Mouse (Mus musculus) heart, postnatal 10 days (tissue): Measurements from ENCODE around the gene Aurkb. TPM values are rescaled to one million over a fixed set of nuclear protein-coding genes. Genes with fewer than 3 reads are reported as not detected.
"Not testable (repeated sequence)": the region's sequence is repeated elsewhere in the genome, so short reads cannot be mapped to it uniquely, and the experiment has no call there.

Experiments used
- DNase-seq, 2 experiments: peaks; one replicate each; pipeline ENCODE4 v3.0.0; 2021
- intact Hi-C: fragments of 180-260 bp; cut with DNase I; formaldehyde crosslinking; loops from one replicate; pipeline ENCODE4 v1.15.1; 2025
- total RNA-seq, 2 experiments: library from RNA; stranded (reverse); gene quantifications; 2 replicates each; pipeline ENCODE4 v1.2.3; 2021

Gene Aurkb
- total RNA-seq, 2 experiments from 2014 or later, result 11.6 to 15.4 TPM

DNA sequence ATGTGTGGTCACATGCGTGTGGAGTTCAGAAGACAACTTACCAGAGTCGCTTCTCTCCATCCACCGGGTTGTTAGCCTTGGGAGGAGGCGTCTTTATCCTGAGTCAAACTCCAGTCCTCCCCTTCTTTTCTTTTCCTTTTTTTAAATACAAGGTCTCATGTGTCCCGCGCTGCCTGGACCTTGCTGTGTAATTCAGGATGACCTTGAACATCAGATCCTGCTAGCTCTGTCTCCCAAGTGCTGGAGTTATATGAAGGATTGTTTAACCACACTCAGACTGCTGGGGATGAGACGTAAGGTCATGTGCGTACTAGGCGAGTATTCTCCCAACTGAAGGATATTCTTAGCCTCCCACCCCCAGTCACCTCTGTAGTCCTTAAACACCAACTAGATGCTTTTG is 31.9 kb downstream of the Aurkb start:
- intact Hi-C loops, result no loop called here

DNA sequence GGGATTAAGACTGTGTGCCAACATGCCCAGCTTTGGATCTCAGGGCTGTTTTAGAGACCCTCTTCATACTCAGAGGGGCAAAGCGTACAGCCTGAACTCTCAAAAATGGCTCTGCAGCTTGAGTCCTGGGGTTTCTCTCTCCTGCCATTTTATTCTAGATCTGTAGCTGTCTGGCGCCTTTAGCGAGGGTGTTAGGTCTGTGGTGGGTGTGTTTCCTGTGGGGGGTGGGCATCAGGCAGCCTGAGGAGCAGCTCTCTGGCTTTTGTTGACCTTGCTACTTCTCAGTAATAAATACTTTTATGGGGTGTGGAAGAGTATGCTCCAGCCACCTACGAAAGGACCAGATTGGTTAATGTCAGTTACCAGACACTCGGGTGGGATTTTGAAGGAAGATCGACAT is 32.6 kb downstream of the Aurkb start:
- DNase-seq, result no peak
- intact Hi-C loops, result no loop called here

More for the DNA sequence above, 31.9 kb downstream of the Aurkb start:
- DNase-seq, result no peak

DNA sequence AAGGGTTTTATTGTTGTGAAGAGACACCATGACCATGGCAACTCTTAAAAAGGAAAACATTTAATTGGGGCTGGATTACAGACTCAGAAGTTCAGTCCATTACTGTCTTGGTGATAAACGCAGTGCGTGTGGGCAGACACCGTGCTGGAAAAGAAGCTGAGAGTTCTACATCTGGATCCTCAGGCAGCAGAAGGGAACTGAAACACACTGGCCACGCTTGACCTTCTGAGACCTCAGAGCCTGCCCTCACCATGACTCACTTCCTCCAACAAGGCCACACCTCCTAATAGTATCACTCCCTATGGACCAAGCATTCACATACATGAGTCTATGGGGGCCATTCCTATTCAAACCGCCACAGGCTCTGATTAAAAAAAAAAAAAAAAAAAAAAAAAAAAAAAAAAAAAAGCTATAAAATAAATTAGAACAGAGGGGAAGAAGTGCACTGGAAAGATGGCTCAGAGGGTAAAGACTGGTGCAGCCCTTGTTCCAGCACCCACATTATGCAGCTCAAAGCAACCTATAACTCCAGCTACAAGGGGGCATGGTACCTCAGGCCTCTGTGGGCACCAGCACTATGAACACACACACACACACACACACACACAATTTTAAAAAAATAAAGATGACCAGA is 33.5 kb downstream of the Aurkb start:
- DNase-seq, result peak; percentile 35 to 39
- intact Hi-C loops, result no loop called here

- DNase-seq, result no peak
- intact Hi-C loops, result no loop called here
These were observed 34.8 kb downstream of the Aurkb start for GRCm38 (mm10) chr11:69080102-69080854.

DNA sequence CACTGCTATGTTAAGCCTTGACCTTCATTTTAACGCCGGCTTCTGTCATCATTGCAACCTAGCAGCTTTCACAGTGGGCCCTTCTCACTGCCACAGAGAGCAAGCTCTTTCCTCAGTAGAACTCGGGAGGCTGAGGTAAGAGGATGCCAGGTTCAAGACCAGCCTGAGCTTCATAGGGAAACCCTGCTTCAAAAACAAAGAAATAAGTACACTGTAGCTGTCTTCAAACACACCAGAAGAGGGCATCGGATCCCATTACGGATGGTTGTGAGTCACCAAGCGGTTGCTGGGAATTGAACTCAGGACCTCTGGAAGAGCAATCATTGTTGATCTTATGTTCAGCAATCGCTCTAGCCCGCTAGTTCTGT is 35.4 kb downstream of the Aurkb start:
- intact Hi-C loops, result no loop called here
- DNase-seq, result no peak

GRCm38 (mm10) chr11:69081613-69082012 is 36.2 kb downstream of the Aurkb start:
- intact Hi-C loops, result no loop called here
- no peak for DNase-seq

DNA sequence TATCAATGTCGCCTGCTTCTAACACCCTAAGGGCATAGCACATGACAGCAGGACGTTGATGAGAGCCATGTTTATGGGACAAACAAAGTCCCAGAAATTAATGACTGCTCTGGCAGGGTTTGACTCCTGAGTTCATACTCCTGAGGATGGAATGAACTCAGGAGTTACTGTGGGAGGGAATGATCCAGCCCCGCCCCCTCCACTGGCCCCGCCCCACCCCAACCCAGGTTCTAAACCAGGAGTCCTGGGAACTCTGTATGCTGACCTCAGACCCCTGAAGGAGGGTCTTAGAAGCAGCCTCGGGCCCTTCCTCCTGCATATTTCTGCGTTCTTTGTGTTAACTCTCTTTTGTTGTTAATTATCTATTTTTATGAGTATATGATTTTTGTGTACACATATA is 40.2 kb downstream of the Aurkb start:
- no peak for DNase-seq
- intact Hi-C loops, result no loop called here

DNA sequence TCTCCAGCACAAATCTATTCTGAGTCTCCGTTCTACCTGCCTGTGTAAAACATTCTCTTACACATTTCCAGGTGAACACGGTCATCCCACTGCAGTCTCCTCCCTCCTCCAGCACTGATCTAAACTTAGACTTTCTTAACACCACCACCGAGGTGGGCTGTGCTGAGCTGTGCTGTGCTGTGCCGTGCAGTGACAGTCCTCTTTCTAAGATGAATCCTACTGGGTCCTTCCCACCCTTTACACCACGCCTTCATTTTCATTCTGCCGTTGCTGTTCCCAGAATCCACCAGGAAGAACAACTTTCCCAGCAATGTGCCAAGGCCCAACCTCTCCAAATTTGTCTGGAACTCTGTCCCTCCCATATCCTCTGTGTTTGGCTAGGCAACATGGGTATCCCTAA is 40.9 kb downstream of the Aurkb start:
- peak in 1 of 2 experiments; percentile 37 for DNase-seq
- intact Hi-C loops, result no loop called here

GRCm38 (mm10) chr11:69087082-69087481 is 41.6 kb downstream of the Aurkb start:
- intact Hi-C loops, result no loop called here
- DNase-seq, result peak in 1 of 2 experiments; percentile 56

GRCm38 (mm10) chr11:69087597-69087996 is 42.1 kb downstream of the Aurkb start:
- intact Hi-C loops, result no loop called here
- peak in 1 of 2 experiments; percentile 9 for DNase-seq

- intact Hi-C loops, result loop anchor here (2.0 kb wide), 2 partner anchors 15 to 35 kb away; partner anchors contain the start of gene 9130213A22Rik
- peak; percentile 93 to 95 for DNase-seq
These were observed 42.8 kb downstream of the Aurkb start, which contains the start of gene Vamp2 for GRCm38 (mm10) chr11:69088103-69088855. Gene Vamp2, plus strand, starts transcription at chr11:69088490.

DNA sequence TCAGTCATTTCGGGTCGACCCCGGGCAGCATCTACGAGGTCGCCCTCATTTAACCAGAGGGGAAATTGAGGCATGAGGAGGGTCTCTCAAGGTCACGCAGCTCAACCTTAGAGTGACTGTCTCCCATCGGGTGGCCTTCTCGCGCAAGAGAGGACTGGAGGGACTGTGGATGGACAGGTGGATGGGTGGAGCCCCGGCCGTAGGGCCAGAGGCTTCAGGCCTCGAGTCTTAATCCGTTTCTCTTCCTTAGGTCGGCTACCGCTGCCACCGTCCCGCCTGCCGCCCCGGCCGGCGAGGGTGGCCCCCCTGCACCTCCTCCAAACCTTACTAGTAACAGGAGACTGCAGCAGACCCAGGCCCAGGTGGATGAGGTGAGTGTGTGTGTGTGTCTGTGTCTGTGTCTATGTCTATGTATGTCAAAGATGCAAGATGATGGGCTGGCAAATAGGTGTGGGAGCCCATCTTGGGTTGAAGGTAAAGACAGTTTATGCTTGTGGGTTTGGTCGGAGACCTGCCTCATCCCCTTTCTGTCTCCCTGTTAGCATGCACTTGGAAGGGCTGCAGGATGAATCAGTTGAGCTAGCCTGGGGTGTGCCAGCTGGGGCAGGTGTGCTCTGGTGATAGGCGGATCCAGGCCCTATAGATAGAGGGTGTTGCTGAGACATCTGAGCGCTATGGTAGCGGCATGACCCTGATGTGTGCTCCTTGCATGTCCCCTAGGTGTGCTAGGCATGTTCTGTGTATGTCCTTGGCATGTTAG is 43.6 kb downstream of the Aurkb start:
- intact Hi-C loops, result loop anchor here (2.0 kb wide), 2 partner anchors 16 to 34 kb away; partner anchors contain the start of gene 9130213A22Rik

GRCm38 (mm10) chr11:69089616-69090290 is 44.3 kb downstream of the Aurkb start:
- no peak for DNase-seq
- intact Hi-C loops, result loop anchor here (2.0 to 10.0 kb wide), 3 partner anchors 17 to 325 kb away; partner anchors contain the start of genes 9130213A22Rik and Kdm6b

More for the DNA sequence above, 43.6 kb downstream of the Aurkb start:
- DNase-seq, result peak in 1 of 2 experiments; percentile 30

GRCm38 (mm10) chr11:69090367-69090766 is 44.9 kb downstream of the Aurkb start:
- no peak for DNase-seq
- intact Hi-C loops, result loop anchor here (10.0 kb wide), 1 partner anchor 324 kb away; the partner anchor contains the start of gene Kdm6b

DNA sequence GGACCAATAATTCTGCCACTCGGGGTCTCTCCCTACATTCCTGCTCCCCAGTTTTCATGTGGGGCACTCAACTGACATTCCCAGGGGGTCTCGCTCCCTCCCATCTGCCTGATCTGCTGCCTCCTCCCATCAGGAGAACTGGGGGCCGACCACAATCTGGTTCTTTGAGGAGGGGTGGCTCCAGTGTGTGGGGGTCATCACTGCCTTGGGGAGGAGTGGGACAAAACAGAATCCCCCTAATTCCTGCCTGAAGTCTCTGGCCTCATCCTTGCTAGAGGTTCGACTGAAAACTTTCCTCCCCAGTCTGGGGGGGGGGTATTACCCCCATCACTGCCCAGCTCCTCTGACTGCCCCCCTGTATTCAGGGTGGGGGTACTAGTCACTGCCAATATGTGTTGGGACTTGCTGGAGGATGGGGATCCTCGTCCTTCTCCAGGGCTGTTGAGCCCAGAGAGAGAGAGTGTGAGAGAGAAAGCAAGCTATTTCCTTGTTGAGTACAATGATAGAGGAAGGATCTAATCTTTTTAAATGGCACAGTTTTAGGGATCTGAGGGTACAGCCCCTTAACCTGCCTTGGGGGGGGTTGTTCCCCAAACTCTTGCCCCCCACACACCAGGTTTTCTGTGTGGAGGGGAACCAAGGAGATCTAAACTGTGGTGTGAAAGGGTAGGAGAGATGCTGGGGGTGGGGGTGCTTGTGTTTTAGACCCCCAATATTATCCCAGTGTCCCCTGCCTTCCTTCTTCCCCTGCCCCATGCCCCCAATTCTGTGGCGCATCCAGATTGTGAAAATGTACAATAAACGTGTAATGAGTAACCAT is 46.3 kb downstream of the Aurkb start:
- DNase-seq, result no peak
- intact Hi-C loops, result loop anchor here (10.0 kb wide), 1 partner anchor 323 kb away; the partner anchor contains the start of gene Kdm6b

GRCm38 (mm10) chr11:69092386-69092751 is 46.9 kb downstream of the Aurkb start:
- peak; percentile 92 to 95 for DNase-seq
- intact Hi-C loops, result loop anchor here (10.0 kb wide), 1 partner anchor 322 kb away; the partner anchor contains the start of gene Kdm6b

DNA sequence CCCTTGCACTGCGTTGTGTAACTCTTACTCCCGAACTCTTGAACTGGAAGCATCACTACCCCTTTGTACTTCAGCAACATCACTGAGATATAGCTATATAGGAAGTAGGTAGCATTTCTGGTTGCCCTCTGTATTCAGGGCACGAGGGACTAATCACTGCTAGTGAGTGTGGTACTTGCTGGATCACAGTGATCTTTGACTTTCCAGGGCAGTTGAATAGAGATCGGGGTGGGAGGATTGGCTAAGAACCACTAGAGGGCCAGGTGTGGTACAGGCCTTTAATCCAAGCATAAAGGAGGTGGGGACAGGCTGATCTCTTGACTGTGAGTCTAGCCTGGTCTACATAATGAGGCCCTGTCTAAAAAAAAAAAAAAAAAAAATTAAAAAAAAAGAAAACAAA is 47.4 kb downstream of the Aurkb start:
- intact Hi-C loops, result loop anchor here (10.0 kb wide), 1 partner anchor 322 kb away; the partner anchor contains the start of gene Kdm6b
- DNase-seq, result no peak

DNA sequence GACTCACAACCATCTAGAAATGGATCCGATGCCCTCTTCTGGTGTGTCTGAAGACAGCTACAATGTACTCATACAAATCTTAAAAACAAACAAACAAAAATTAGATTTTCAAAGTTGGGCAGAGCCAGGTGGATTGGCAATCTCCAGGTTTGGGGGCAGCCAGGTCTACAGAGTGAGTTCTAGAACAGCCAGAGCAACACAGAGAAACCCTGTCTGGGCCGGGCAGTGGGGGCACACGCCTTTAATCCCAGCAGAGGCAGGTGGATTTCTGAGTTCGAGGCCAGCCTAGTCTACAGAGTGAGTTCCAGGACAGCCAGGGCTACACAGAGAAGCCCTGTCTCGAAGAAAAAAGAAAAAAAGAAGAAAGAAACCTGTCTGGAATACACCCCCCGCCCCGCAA is 48.4 kb downstream of the Aurkb start:
- intact Hi-C loops, result loop anchor here (10.0 kb wide), 1 partner anchor 321 kb away; the partner anchor contains the start of gene Kdm6b
- not testable (repeated sequence) for DNase-seq
